Comparison of ENCODE assay signal across 8 mouse cellular contexts in genomic region chr2:61493918-61494712, GRCm38 (mm10).
DNase-seq lines count a peak whose midpoint lies in the region; ATAC-seq lines count a peak whose summit lies in the region.

No protein-coding gene starts in this region.

- no peak overlapping the region for H3K9ac ChIP-seq in hindbrain, embryonic 14.5 days

- H3K36me3 ChIP-seq in hindbrain, embryonic 14.5 days (replicated peaks; ENCODE audit: control insufficient read depth, insufficient read depth): no peaks in the 10 kb centered on the region
- no peaks in the 10 kb centered on the region for H3K36me3 ChIP-seq in megakaryocyte, embryonic 14.5 days (replicated peaks; ENCODE audit: low read length)

- no peak overlapping the region for H3K27ac ChIP-seq in hindbrain, embryonic 14.5 days

- 47% methylated on average over 11 of the region's 11 CpGs for WGBS in hindbrain, embryonic 14.5 days

- H3K27me3 ChIP-seq in hindbrain, embryonic 14.5 days (ENCODE audit: control insufficient read depth, insufficient read depth, low read length): no peaks in the 10 kb centered on the region
- H3K27me3 ChIP-seq in megakaryocyte, embryonic 14.5 days (replicated peaks): no peaks in the 10 kb centered on the region

- no peaks in the 10 kb centered on the region for H3K4me1 ChIP-seq in hindbrain, embryonic 14.5 days (replicated peaks; ENCODE audit: control insufficient read depth, insufficient read depth, low read length)
- peaks cover 20% of the 10 kb centered on the region for H3K4me1 ChIP-seq in megakaryocyte, embryonic 14.5 days

- H3K4me3 ChIP-seq in hindbrain, embryonic 14.5 days (replicated peaks; ENCODE audit: low read length): no peak overlapping the region
- H3K4me3 ChIP-seq in megakaryocyte, embryonic 14.5 days (replicated peaks): peak overlapping the region; percentile 84

- H3K4me2 ChIP-seq in hindbrain, embryonic 14.5 days (replicated peaks): peak overlapping the region; percentile 31; the same call in 1 of the 2 replicates

- DNase-seq in WW6 (ENCODE audit: low read depth, low spot score): peak; percentile 22
- peak; percentile 92 to 96 for DNase-seq in cerebellum, postnatal 10 days
- peak; percentile 46 to 81 for DNase-seq in frontal cortex, postnatal 10 days (ENCODE audit: low spot score in 2 of 2)
- peak; percentile 96 for DNase-seq in hindbrain, embryonic 14.5 days (ENCODE audit: low spot score)
- DNase-seq in left cerebral cortex, adult 18-20 months (ENCODE audit: low spot score in 2 of 2): peak; percentile 83 to 92
- DNase-seq in right cerebral cortex, postnatal 10 days (ENCODE audit: low spot score in 2 of 2): peak; percentile 86 to 91
- peak; percentile 45 for DNase-seq in urinary bladder, postnatal 10 days (ENCODE audit: low spot score)

- no peaks in the 10 kb centered on the region for H3K9me3 ChIP-seq in hindbrain, embryonic 14.5 days (ENCODE audit: control insufficient read depth, low read length)
- no peaks in the 10 kb centered on the region for H3K9me3 ChIP-seq in megakaryocyte, embryonic 14.5 days

- ATAC-seq in hindbrain, embryonic 14.5 days (ENCODE audit: low FRiP score): peak; percentile 50; the same call in 1 of the 2 replicates

Comparison
In these comparisons a context has a peak if more than half of its experiments do, and no peak if none do; other contexts are left out.
1. DNase-seq: peak in every context shown above with its lines; median percentile 96 in hindbrain, embryonic 14.5 days; 94 in cerebellum, postnatal 10 days; 88 in right cerebral cortex, postnatal 10 days; 88 in left cerebral cortex, adult 18-20 months; 64 in frontal cortex, postnatal 10 days; 45 in urinary bladder, postnatal 10 days; 22 in WW6.